Mouse (Mus musculus) megakaryocyte progenitor cell, adult 5-6 weeks (primary cell): ENCODE data around the gene Btbd19. TPM values are rescaled to one million over a fixed set of nuclear protein-coding genes. Genes with fewer than 3 reads are reported as not detected.

ENCODE experiments used
- ATAC-seq: replicated peaks from 2 replicates; pipeline ENCODE4 v1.8.0; 2016; ENCODE audit warnings: mild to moderate bottlenecking, moderate TSS enrichment, inconsistent platforms; ENCODE audit not compliant: poor library complexity
- total RNA-seq, 2 experiments: library from RNA; stranded (forward) in 1 of 2; stranded (reverse) in 1 of 2; fragments of 157-497, 149-512 nt in 1 of 2; fragments of 200-1000 nt in 1 of 2; gene quantifications; 2 replicates each; pipeline versions ENCODE4 v1.2.3 to v1.2.4; 2015 to 2017

The Btbd19 gene
- total RNA-seq, 2 experiments from 2014 or later = 6.4 to 9.1 TPM

- ATAC-seq = no peak
These were observed 5.9 kb downstream of the Btbd19 start for GRCm38 (mm10) chr4:117119636-117120035.

- ATAC-seq = no peak
These were observed 7.6 kb downstream of the Btbd19 start for GRCm38 (mm10) chr4:117117931-117118330.

GRCm38 (mm10) chr4:117115592-117115991 is 9.9 kb downstream of the Btbd19 start:
- no peak for ATAC-seq

DNA sequence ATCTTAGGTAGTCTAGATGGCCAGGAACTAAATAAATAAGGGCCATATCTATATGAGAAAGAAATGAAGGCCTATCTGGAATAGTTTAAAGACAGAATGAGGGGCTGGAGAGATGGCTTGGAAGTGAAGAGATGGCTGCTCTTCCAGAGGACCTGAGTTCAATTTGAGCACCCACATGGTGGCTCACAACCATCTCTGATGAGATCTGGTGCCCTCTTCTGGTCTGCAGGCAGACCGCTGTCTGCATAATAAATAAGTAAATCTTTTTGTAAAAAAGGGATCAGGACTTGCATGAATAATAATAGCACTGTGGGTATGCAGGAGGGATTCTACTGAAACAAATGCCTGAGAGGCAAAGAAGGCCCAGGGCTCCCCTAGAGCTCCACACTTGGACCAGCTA is 12.3 kb downstream of the Btbd19 start:
- no peak for ATAC-seq

- no peak for ATAC-seq
These were observed 14.5 kb downstream of the Btbd19 start for GRCm38 (mm10) chr4:117110985-117111384.

GRCm38 (mm10) chr4:117110249-117110648 is 15.3 kb downstream of the Btbd19 start:
- no peak for ATAC-seq

- no peak for ATAC-seq
These were observed 16.2 kb downstream of the Btbd19 start for GRCm38 (mm10) chr4:117109330-117109729.

DNA sequence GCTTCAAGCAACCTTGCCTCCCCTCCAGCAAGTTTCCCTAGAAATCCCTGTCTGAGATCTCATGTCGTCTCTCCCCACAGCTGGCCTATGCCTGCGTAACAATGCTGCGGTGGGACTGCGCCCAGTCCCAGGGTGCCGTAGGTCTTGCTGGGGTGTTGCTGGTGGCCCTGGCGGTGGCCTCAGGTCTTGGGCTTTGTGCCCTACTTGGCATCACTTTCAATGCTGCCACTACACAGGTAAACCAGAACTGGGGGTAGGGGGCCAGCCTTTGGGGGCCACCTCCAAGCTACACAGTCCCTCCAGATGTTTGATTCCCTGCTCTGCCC is 17.0 kb downstream of the Btbd19 start:
- no peak for ATAC-seq

DNA sequence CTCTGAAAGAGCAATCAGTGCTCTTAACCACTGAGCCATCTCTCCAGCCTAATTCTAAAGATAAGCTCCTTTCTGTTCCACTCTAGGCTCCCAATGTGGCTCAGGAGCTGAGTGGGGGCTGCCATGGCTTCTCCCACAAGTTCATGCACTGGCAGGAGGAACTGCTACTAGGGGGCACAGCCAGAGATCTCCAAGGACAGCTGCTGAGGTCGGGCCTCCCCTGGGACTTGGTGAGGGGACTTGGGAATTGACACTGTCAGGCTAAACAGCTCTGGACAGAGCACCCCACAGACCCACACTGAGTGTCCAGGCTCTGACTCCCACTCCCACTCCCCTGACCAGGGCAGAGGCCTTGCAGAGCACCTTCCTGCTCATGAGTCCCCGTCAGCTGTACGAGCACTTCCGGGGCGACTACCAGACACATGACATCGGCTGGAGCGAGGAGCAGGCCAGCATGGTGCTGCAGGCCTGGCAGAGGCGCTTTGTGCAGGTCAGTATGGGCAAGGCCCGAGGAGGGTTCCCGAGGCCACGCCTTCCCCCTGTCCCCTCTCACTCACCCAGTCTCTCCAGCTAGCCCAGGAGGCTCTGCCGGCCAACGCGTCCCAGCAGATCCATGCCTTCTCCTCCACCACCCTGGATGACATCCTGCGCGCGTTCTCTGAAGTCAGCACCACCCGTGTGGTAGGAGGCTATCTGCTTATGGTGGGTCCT is 17.6 kb downstream of the Btbd19 start:
- no peak for ATAC-seq

DNA sequence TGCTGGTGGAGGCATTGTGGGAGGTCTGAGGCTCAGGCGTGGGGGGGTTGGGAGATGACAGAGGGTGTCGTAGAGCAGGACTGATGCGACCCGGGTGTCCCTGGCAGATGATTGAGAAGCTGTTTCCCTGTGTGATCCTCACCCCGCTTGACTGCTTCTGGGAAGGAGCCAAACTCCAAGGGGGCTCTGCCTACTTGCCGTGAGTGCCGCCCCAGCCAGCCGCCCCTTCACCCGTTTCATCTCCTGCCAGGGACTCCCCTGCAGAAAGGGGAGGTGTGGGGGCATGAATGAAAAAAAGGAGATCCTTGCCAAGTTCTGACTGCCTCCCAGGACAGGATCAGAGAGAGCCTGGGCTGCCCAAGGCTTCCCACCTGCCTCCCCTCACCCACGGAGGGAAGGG is 20.4 kb downstream of the Btbd19 start:
- no peak for ATAC-seq

GRCm38 (mm10) chr4:117104672-117105071 is 20.9 kb downstream of the Btbd19 start:
- ATAC-seq = no peak

- ATAC-seq = peak; percentile 69
These were observed 24.3 kb downstream of the Btbd19 start for GRCm38 (mm10) chr4:117101218-117101617.

- ATAC-seq = no peak
These were observed 25.5 kb downstream of the Btbd19 start for GRCm38 (mm10) chr4:117100036-117100435.

DNA sequence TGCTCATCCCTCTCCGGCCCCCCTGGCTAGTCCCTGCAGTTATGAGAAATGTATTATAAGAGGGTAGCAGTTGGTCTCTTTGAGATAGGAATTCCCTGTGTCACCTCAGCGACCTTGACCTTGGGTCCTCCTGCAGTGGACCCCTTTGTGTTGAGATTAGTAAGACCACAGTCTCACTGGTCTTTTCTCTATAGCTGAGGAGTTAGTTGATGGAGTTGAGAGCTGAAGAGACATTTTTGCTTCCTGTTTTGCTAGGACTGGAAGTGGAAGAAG is 26.8 kb downstream of the Btbd19 start:
- no peak for ATAC-seq

- no peak for ATAC-seq
These were observed 27.4 kb downstream of the Btbd19 start for GRCm38 (mm10) chr4:117097969-117098763.

DNA sequence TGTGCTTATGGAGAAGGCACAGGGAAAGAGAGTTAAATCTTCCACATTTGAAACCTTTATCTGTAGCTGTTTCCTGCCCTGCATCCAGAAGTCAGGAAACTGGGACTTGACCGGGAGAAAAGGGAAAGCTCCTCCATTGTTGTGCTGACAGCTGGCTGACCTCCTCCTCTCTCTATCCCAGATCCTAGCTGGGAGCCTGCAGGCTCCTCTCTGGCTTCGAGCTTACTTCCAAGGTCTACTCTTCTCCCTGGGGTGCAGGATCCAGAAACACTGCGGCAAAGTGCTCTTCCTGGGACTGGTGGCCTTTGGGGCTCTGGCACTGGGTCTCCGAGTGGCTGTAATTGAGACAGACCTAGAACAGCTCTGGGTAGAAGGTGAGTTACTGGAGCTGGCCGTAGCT is 28.9 kb downstream of the Btbd19 start:
- no peak for ATAC-seq

DNA sequence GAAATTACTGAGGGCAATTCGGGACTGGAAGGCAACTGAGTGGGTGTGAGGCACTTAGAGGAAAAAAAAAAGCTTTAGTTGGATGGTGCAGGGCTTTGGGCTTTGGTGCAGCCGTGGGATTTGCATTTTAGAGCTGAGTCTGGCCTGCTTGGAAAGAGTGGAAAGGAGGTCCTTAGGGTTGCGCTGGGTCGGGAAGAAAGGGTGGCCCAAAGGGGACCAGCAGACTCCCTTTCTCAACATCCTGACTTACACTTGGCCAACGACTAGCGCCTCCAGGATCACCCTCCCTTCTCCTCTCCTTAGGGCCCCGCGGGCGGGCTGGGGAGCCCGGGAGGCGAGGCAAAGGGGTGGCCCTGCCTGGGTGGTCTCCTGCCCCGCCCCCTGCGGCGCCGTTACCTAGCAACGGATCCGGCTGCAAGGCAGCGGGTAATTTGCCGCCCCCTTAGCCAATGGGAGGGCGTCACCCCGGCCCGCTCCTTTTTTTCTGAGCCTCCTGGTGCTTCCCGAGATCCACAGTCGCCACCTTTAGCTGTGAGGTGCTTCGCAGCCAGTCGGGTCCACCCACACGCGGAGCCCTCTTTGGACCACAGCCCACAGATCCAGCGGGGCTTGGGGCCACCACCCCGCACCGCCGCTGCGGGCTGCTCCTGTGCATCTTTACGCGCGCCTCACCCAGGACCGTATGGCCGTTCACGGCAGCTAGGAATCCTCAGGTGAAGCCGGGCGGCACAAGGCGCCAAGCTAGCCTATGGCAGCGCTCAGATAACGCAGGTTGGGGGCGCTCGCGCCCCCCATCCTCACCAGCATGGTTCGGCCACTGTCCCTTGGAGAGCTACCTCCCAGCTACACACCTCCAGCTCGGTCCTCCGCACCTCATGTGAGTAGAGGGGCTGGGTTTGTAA is 29.7 kb downstream of the Btbd19 start, which contains the start of gene Ptch2:
Gene Ptch2, plus strand, starts transcription at position 525 of the 902 bp plus-strand sequence.
- ATAC-seq = peak; percentile 51

- no peak for ATAC-seq
These were observed 30.7 kb downstream of the Btbd19 start for GRCm38 (mm10) chr4:117094626-117095361.

GRCm38 (mm10) chr4:117090586-117090985 is 34.9 kb downstream of the Btbd19 start:
- peak; percentile 83 for ATAC-seq

- 0 out of 2 replicates have a peak, but pooled peaks have one; percentile 39 for ATAC-seq
These were observed 37.4 kb downstream of the Btbd19 start for GRCm38 (mm10) chr4:117087948-117088640.
